Mouse (Mus musculus): ENCODE measurements around the gene Tbc1d25.
A peak's percentile ranks its signal among the peaks of the same experiment; 100 is the strongest.

The Tbc1d25 gene

GRCm38 (mm10) chrX:8178871-8179270 is 2.9 kb upstream of the Tbc1d25 start:
- no peak for DNase-seq

- DNase-seq: no peak
Observed at GRCm38 (mm10) chrX:8175169-8175503, 845 bp downstream of the Tbc1d25 start.

- no peak for DNase-seq
Observed at GRCm38 (mm10) chrX:8167716-8168647, 8.0 kb downstream of the Tbc1d25 start.

GRCm38 (mm10) chrX:8164471-8164870 is 11.5 kb downstream of the Tbc1d25 start:
- DNase-seq: no peak

GRCm38 (mm10) chrX:8163076-8163475 is 12.9 kb downstream of the Tbc1d25 start:
- DNase-seq: no peak

- peak; percentile 88 for DNase-seq
Observed at GRCm38 (mm10) chrX:8145153-8145991, 30.6 kb downstream of the Tbc1d25 start, which contains the start of gene Rbm3. Gene Rbm3, minus strand, starts transcription at chrX:8145880.

GRCm38 (mm10) chrX:8143750-8144149 is 32.2 kb downstream of the Tbc1d25 start:
- no peak for DNase-seq

- DNase-seq: no peak
Observed at GRCm38 (mm10) chrX:8142948-8143347, 33.0 kb downstream of the Tbc1d25 start.

- DNase-seq: no peak
Observed at GRCm38 (mm10) chrX:8141058-8141457, 34.9 kb downstream of the Tbc1d25 start.

- DNase-seq: no peak
Observed at GRCm38 (mm10) chrX:8140446-8140845, 35.5 kb downstream of the Tbc1d25 start.

GRCm38 (mm10) chrX:8139480-8139879 is 36.5 kb downstream of the Tbc1d25 start:
- DNase-seq: no peak

GRCm38 (mm10) chrX:8135886-8136285 is 40.1 kb downstream of the Tbc1d25 start:
- no peak for DNase-seq

GRCm38 (mm10) chrX:8132017-8132976 is 43.7 kb downstream of the Tbc1d25 start, which contains the start of gene Wdr13:
Gene Wdr13, minus strand, starts transcription at chrX:8132892.
- peak; percentile 94 for DNase-seq

GRCm38 (mm10) chrX:8131393-8131792 is 44.6 kb downstream of the Tbc1d25 start:
- no peak for DNase-seq

- no peak for DNase-seq
Observed at GRCm38 (mm10) chrX:8125235-8125634, 50.7 kb downstream of the Tbc1d25 start.

GRCm38 (mm10) chrX:8123821-8124470 is 52.0 kb downstream of the Tbc1d25 start:
- no peak for DNase-seq

GRCm38 (mm10) chrX:8117264-8117663 is 58.7 kb downstream of the Tbc1d25 start:
- no peak for DNase-seq

GRCm38 (mm10) chrX:8115275-8115674 is 60.7 kb downstream of the Tbc1d25 start:
- no peak for DNase-seq

GRCm38 (mm10) chrX:8105019-8105418 is 71.0 kb downstream of the Tbc1d25 start:
- DNase-seq: no peak

Measured in kidney, adult 9 months (tissue).